Mouse (Mus musculus): Measurements from ENCODE around the gene Ccdc9. TPM values are rescaled to one million over a fixed set of nuclear protein-coding genes. Genes with fewer than 3 reads are reported as not detected.

Ccdc9 gene
- 17.9 and 20.2 TPM in 2 replicates for polyA plus RNA-seq (2014; fragmentation: Nextera tagmentation; extraction: Ambion mirVana)

DNA sequence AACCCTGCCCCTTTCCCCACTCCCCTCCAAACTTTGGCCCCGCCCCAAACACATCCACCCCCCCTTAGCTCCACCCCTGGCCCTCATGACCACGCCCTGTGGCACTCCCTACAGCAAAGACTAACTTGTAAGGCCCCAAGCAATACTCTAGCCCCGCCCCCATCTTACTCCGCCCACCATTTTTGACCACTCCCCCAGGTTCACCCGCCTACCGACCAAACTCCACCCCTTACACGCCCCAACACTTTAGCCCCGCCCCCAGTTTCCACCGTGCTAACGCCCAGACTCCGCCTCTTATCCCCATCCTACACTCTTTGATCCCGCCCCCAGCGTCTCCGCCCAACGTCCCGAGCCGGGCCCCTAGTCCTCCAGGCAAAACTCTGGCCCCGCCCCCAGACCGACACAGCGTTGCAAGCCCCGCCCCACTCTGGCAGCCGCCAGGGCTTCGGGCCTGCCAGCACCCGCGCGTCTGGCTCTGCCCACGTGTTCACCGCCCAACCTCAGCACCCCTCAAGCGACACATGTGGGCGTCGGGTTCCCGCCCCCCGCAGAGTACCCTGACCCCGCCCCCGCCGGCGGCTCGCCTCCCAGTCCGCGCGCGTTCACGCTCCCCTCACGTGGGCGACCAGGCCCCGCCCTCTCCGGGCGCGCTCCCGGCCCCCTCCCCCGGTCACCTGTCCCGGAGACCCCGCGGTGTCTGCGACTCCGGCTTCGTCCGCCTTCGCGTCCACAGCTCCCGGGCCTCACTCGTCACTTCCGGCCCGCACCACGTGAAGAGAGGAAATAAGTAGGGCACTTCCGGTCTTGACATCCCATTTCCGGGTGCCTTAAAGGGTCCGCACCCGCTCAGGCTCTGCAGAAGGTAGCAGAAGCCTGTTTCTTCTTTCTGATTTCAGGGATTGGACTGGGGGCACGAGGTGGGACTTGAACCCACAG is at the start of gene Ccdc9:
Ccdc9 (minus strand) TSS at position 770 of the 936 bp plus-strand sequence.
- H3K27ac ChIP-seq (ENCODE audit: low read depth, low read length): peak within 1 kb of the TSS; percentile 71
- ATAC-seq (ENCODE audit: low FRiP score): peak; percentile 94
- WGBS: under 1% methylated on average over 69 of the region's 70 CpGs
- H3K9me3 ChIP-seq (ENCODE audit: control insufficient read depth, low read length): no peaks in the 10 kb centered on the region
- peaks cover 7% of the 10 kb centered on the region for H3K4me1 ChIP-seq (ENCODE audit: control insufficient read depth, insufficient read depth, low read length)
- DNase-seq (ENCODE audit: low spot score, missing footprints): peak; percentile 100
- peak within 1 kb of the TSS; percentile 63 for H3K9ac ChIP-seq (ENCODE audit: low read length)
- H3K4me2 ChIP-seq: peak within 1 kb of the TSS; percentile 36
- H3K4me3 ChIP-seq (ENCODE audit: low read depth, low read length): peak within 1 kb of the TSS; percentile 50
- H3K27me3 ChIP-seq (ENCODE audit: control insufficient read depth, insufficient read depth, low read length): no peaks in the 10 kb centered on the region
- H3K36me3 ChIP-seq (ENCODE audit: control insufficient read depth, insufficient read depth, low read length): no peaks in the 10 kb centered on the region

DNA sequence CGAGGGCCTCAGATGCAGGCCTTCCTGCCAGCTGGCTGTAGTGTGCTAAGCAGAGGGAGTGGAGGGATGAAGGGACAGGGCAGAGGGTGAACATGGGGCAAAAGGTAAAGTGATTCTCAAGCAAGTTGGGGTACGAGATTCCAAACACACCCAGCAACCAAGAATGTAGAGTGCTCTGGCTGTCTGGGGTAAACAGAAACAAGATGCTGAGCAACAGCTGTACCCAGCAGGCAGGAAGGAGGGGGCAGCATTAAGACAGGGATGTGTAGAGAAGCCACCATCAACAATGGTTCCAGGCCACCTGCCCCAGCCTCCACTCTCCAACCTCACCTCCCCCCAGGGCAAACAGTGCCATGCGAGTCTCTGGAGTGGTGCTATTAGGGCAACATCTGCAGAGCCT is 42.6 kb upstream of the Ccdc9 start:
- peaks cover 12% of the 10 kb centered on the region for H3K36me3 ChIP-seq (ENCODE audit: control insufficient read depth, insufficient read depth, low read length)
- no peaks in the 10 kb centered on the region for H3K4me1 ChIP-seq (ENCODE audit: control insufficient read depth, insufficient read depth, low read length)
- 93% methylated on average over 3 of the region's 3 CpGs for WGBS
- ATAC-seq (ENCODE audit: low FRiP score) (no peak), DNase-seq (ENCODE audit: low spot score, missing footprints) (no peak)
- H3K9ac ChIP-seq (ENCODE audit: low read length): no peak overlapping the region
- no peak overlapping the region for H3K27ac ChIP-seq (ENCODE audit: low read depth, low read length)
- H3K9me3 ChIP-seq (ENCODE audit: control insufficient read depth, low read length): no peaks in the 10 kb centered on the region
- no peaks in the 10 kb centered on the region for H3K27me3 ChIP-seq (ENCODE audit: control insufficient read depth, insufficient read depth, low read length)
- H3K4me3 ChIP-seq (ENCODE audit: low read depth, low read length): no peak overlapping the region
- no peak overlapping the region for H3K4me2 ChIP-seq

DNA sequence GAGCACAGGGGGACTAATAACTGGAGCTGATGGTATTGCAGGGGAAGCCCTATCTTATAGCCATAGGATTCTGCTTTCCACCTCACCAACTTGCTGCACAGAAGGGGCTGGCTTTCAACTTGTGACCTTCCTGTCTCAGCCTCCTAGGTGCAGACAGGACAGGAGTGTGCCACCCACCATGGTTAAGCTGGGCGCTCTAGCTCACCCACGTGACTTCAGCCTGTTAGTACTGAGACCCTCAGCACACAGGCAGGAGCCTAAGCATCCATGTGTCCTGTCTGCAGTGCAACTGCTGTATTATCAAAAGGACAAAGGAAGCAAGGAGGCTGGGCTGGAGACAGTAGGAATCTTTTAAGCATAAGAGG is 40.0 kb upstream of the Ccdc9 start:
- 85% methylated on average over 2 of the region's 2 CpGs for WGBS
- H3K9me3 ChIP-seq (ENCODE audit: control insufficient read depth, low read length): no peaks in the 10 kb centered on the region
- no peak overlapping the region for H3K4me3 ChIP-seq (ENCODE audit: low read depth, low read length)
- DNase-seq (ENCODE audit: low spot score, missing footprints) (no peak), ATAC-seq (ENCODE audit: low FRiP score) (peak; percentile 58; the same call in 1 of the 2 replicates)
- H3K36me3 ChIP-seq (ENCODE audit: control insufficient read depth, insufficient read depth, low read length): peaks cover 9% of the 10 kb centered on the region
- H3K4me2 ChIP-seq: no peak overlapping the region
- no peak overlapping the region for H3K27ac ChIP-seq (ENCODE audit: low read depth, low read length)
- no peak overlapping the region for H3K9ac ChIP-seq (ENCODE audit: low read length)
- H3K27me3 ChIP-seq (ENCODE audit: control insufficient read depth, insufficient read depth, low read length): no peaks in the 10 kb centered on the region
- H3K4me1 ChIP-seq (ENCODE audit: control insufficient read depth, insufficient read depth, low read length): no peaks in the 10 kb centered on the region

DNA sequence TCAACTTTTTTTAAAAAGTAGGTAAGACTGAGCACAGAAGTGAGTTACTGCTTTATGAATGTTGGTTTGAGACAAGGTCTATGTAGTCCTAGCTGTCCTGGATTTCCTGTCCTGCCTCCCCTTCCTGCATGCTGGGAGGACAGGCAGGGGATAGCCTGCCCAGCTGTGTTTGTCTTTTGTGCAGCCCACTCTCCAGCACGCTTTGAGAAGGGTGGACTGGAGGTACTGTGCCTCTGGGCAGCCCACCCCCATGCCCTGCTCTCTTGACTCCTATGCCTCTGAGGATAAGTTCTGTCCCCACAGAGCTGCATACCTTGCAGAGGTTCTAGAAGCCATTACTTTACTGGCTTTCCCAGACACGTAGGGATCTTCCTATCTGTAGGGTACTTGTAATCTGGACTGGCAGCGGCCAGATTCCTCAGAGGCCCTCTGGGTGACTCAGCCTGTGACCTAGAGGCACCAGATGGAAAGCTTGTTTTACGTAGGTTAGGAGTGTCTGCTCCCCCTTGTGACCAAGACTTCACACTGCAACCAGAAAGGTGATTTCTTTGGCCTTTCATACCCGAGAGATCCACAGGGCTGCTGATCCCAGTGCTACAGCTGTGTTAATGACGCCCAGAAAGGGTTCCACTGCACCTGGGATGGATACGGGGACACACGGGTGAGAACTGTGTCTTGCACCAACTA is 39.5 kb upstream of the Ccdc9 start:
- no peak overlapping the region for H3K4me3 ChIP-seq (ENCODE audit: low read depth, low read length)
- peak; percentile 75 for ATAC-seq (ENCODE audit: low FRiP score)
- WGBS: 39% methylated on average over 8 of the region's 8 CpGs
- H3K27ac ChIP-seq (ENCODE audit: low read depth, low read length): no peak overlapping the region; the same call in 1 of the 2 replicates
- H3K9ac ChIP-seq (ENCODE audit: low read length): no peak overlapping the region
- H3K36me3 ChIP-seq (ENCODE audit: control insufficient read depth, insufficient read depth, low read length): peaks cover 9% of the 10 kb centered on the region
- no peaks in the 10 kb centered on the region for H3K4me1 ChIP-seq (ENCODE audit: control insufficient read depth, insufficient read depth, low read length)
- peak; percentile 92 for DNase-seq (ENCODE audit: low spot score, missing footprints)
- H3K4me2 ChIP-seq: no peak overlapping the region
- no peaks in the 10 kb centered on the region for H3K9me3 ChIP-seq (ENCODE audit: control insufficient read depth, low read length)
- H3K27me3 ChIP-seq (ENCODE audit: control insufficient read depth, insufficient read depth, low read length): no peaks in the 10 kb centered on the region

DNA sequence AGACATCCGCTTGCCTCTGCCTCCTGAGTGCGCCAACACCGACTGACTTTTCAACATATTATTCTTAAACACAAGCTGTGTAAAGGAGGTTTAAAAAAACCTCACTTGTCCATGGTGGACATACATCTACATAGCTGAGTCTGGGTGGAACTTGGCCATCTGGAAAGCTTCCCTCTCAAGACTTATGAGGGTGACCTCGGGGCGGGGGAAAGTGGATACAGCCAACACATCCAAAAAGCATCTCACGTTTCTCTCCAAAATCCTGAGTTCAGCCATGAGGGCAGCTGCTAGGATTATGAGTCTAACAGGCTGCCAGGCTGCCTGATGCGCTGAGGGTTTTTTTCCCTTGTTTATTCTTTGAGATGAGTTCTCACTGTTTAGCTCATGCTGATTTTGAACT is 38.1 kb upstream of the Ccdc9 start:
- Histone ChIP-seq H3K36me3 (ENCODE audit: control insufficient read depth, insufficient read depth, low read length) (peaks cover 9% of the 10 kb centered on the region), H3K4me2 (no peak overlapping the region), H3K4me1 (ENCODE audit: control insufficient read depth, insufficient read depth, low read length) (no peaks in the 10 kb centered on the region), H3K4me3 (ENCODE audit: low read depth, low read length) (no peak overlapping the region), H3K27ac (ENCODE audit: low read depth, low read length) (no peak overlapping the region), H3K27me3 (ENCODE audit: control insufficient read depth, insufficient read depth, low read length) (no peaks in the 10 kb centered on the region), H3K9ac (ENCODE audit: low read length) (no peak overlapping the region), H3K9me3 (ENCODE audit: control insufficient read depth, low read length) (no peaks in the 10 kb centered on the region)
- 92% methylated on average over 7 of the region's 7 CpGs for WGBS
- DNase-seq (ENCODE audit: low spot score, missing footprints) (no peak), ATAC-seq (ENCODE audit: low FRiP score) (no peak)

DNA sequence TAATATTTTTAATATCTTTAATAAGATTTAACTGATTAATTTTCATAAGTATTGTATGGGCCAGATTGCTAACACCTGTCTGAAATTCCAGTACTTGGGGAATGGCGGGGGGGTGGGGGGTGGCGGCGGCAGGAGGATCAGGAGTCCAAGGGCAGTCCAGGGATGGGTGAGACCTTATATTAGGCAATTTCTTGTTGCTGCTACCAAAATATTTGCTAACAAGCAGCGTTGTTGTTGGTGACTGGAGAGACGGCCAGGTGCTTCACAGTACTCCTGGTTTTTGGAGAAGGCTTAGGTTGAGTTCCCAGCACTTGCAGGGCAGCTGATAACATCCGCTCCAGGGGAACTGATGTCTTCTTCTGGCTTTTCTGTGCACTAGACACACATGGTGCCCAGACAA is 33.9 kb upstream of the Ccdc9 start:
- Histone ChIP-seq H3K4me2 (no peak overlapping the region), H3K9me3 (ENCODE audit: control insufficient read depth, low read length) (no peaks in the 10 kb centered on the region), H3K4me1 (ENCODE audit: control insufficient read depth, insufficient read depth, low read length) (no peaks in the 10 kb centered on the region), H3K4me3 (ENCODE audit: low read depth, low read length) (no peak overlapping the region), H3K9ac (ENCODE audit: low read length) (no peak overlapping the region), H3K27me3 (ENCODE audit: control insufficient read depth, insufficient read depth, low read length) (no peaks in the 10 kb centered on the region), H3K27ac (ENCODE audit: low read depth, low read length) (no peak overlapping the region), H3K36me3 (ENCODE audit: control insufficient read depth, insufficient read depth, low read length) (peaks cover 2% of the 10 kb centered on the region; the same call in 1 of the 2 replicates)
- ATAC-seq (ENCODE audit: low FRiP score) (no peak), DNase-seq (ENCODE audit: low spot score, missing footprints) (no peak)
- 88% methylated on average over 6 of the region's 6 CpGs for WGBS

DNA sequence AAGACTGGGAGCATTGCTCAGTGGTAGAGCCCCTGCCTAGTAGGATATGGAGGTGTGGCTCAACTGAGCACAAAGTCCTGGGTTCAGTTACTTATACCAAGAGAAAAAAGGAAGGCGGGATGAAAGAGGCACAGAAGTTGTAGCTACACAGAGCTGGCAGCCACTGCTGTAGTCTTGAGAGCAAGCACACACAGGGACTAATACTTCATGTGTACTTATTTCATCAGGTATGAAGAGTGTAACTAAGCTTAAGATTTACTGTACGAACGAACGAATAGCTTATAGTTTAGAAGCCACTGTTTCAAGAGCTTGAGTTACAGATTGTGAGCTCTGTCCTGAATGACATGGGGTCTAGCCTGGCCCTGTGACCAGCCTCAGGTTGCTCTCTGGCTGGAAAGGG is 32.6 kb upstream of the Ccdc9 start:
- no peaks in the 10 kb centered on the region for H3K9me3 ChIP-seq (ENCODE audit: control insufficient read depth, low read length)
- ATAC-seq (ENCODE audit: low FRiP score): no peak
- WGBS: 94% methylated on average over 4 of the region's 4 CpGs

DNA sequence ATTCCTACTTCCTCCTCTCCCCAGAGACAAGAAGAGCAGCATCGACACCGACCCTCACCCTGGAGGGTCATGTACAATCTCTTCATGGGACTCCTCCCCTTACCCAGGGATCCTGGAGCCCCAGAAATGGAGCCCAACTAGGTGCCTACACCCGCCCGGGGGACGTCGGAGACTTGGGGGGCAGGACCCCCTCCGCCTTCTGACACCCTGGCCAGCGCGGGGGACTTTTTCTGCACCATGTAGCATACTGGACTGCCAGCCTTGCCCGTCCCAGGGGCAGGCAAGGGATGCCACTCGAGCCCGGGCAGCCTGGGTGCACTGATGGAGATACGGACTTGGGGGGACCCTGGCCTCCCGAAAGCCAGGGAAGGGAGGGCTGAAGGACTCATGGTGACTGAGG is 30.5 kb upstream of the Ccdc9 start:
- Histone ChIP-seq H3K9me3 (ENCODE audit: control insufficient read depth, low read length) (no peaks in the 10 kb centered on the region), H3K36me3 (ENCODE audit: control insufficient read depth, insufficient read depth, low read length) (no peaks in the 10 kb centered on the region), H3K4me3 (ENCODE audit: low read depth, low read length) (no peak overlapping the region), H3K27ac (ENCODE audit: low read depth, low read length) (no peak overlapping the region), H3K9ac (ENCODE audit: low read length) (no peak overlapping the region), H3K4me2 (no peak overlapping the region), H3K4me1 (ENCODE audit: control insufficient read depth, insufficient read depth, low read length) (peaks cover 16% of the 10 kb centered on the region), H3K27me3 (ENCODE audit: control insufficient read depth, insufficient read depth, low read length) (no peaks in the 10 kb centered on the region)
- 83% methylated on average over 14 of the region's 14 CpGs for WGBS
- DNase-seq (ENCODE audit: low spot score, missing footprints): no peak
- no peak for ATAC-seq (ENCODE audit: low FRiP score)

More for the DNA sequence above, 32.6 kb upstream of the Ccdc9 start:
- no peak overlapping the region for H3K4me3 ChIP-seq (ENCODE audit: low read depth, low read length)
- H3K4me2 ChIP-seq: no peak overlapping the region
- no peak overlapping the region for H3K27ac ChIP-seq (ENCODE audit: low read depth, low read length)
- H3K27me3 ChIP-seq (ENCODE audit: control insufficient read depth, insufficient read depth, low read length): no peaks in the 10 kb centered on the region
- no peak overlapping the region for H3K9ac ChIP-seq (ENCODE audit: low read length)
- H3K4me1 ChIP-seq (ENCODE audit: control insufficient read depth, insufficient read depth, low read length): peaks cover 2% of the 10 kb centered on the region; the same call in 1 of the 2 replicates
- no peaks in the 10 kb centered on the region for H3K36me3 ChIP-seq (ENCODE audit: control insufficient read depth, insufficient read depth, low read length)
- no peak for DNase-seq (ENCODE audit: low spot score, missing footprints)

DNA sequence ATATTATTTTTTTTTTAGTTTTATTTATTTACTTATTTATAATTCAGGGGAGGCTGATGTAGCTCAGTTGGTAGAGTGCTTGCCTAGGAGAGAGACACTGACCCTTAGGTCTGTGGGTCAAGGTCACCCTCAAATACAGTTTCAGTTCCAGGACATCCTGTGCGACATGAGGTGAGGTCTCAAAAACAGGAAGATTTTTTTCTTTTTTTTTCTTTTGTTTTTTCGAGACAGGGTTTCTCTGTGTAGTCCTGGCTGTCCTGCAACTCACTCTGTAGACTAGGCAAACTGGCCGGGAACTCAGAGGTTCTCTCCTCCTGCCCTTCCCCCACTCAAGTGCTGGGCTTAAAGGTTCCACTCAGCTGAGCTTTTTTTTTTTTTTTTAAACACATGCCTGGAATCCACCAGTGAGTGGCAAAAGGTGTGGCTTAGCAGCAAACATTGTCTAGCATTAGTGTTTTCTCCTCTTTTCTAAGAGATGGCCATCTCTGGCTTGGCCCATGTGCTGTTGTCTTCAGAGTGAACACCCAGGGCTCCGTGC is 28.7 kb upstream of the Ccdc9 start:
- Histone ChIP-seq H3K4me2 (no peak overlapping the region), H3K9me3 (ENCODE audit: control insufficient read depth, low read length) (no peaks in the 10 kb centered on the region), H3K4me3 (ENCODE audit: low read depth, low read length) (no peak overlapping the region), H3K36me3 (ENCODE audit: control insufficient read depth, insufficient read depth, low read length) (no peaks in the 10 kb centered on the region), H3K9ac (ENCODE audit: low read length) (no peak overlapping the region), H3K4me1 (ENCODE audit: control insufficient read depth, insufficient read depth, low read length) (peaks cover 32% of the 10 kb centered on the region), H3K27ac (ENCODE audit: low read depth, low read length) (no peak overlapping the region), H3K27me3 (ENCODE audit: control insufficient read depth, insufficient read depth, low read length) (peaks cover 2% of the 10 kb centered on the region; the same call in 1 of the 2 replicates)
- DNase-seq (ENCODE audit: low spot score, missing footprints) (no peak), ATAC-seq (ENCODE audit: low FRiP score) (no peak)
- WGBS: 74% methylated on average over 4 of the region's 4 CpGs

Measured in midbrain, embryonic 11.5 days (tissue).